Mouse (Mus musculus): ENCODE measurements at regions not wholly inside any gene's neighbourhood (a gene's known extent, or its start where the extent isn't known, plus 50 kb on each side); places are given as distances from the start of the nearest gene placed in this dataset.

DNA sequence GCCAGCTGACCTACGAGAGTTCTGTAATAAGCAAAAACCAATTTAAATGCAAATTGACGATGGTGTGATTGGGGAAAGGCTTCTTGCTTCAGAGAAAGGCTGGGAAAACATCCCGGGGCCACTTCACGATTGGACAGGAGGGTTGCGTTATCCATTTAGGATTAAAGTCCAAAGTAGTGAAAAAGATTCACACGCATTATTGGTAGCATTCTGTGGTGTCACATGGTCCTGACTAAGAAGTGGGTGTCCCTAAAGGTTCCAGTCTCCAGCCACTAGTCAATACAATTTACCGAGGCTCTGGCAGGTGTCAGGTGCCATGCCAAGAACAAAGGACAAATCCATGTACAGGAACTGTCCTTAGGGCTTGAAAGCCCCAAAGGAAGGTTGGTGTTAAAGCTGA lies 86.9 kb upstream of the Cpeb4 start:
- Histone ChIP-seq H3K27me3 (ENCODE audit: control insufficient read depth, insufficient read depth, insufficient read length) (no peaks in the 10 kb centered on the region), H3K4me2 (ENCODE audit: low read depth) (no peak overlapping the region), H3K4me3 (no peak overlapping the region), H3ac (ENCODE audit: control insufficient read depth, insufficient read length) (no peak overlapping the region), H3K36me3 (ENCODE audit: control insufficient read depth, insufficient read depth) (no peaks in the 10 kb centered on the region), H3K79me2 (ENCODE audit: control insufficient read depth, insufficient read depth) (no peaks in the 10 kb centered on the region)
- no peak for TF ChIP-seq TCF3 (IDR thresholded peaks at IDR 0.05; ENCODE audit: insufficient read length, low read depth)
- no peak for TF ChIP-seq TCF12 (IDR thresholded peaks at IDR 0.05; ENCODE audit: insufficient read depth, poor library complexity, severe bottlenecking)
- TF ChIP-seq POLR2A (IDR thresholded peaks at IDR 0.05; ENCODE audit: insufficient read length, low read depth) = no peak
- no peak for TF ChIP-seq E2F4 (IDR thresholded peaks at IDR 0.05; ENCODE audit: insufficient read depth)
- TF ChIP-seq MYOG (IDR thresholded peaks at IDR 0.05; ENCODE audit: control insufficient read depth in 1 of 3, insufficient read depth in 1 of 3, insufficient read length in 2 of 3, low read depth in 2 of 3) = no peak
- no peak for TF ChIP-seq CEBPB (IDR thresholded peaks at IDR 0.05; ENCODE audit: insufficient read depth, poor library complexity, severe bottlenecking)
- TF ChIP-seq REST (IDR thresholded peaks at IDR 0.05; ENCODE audit: insufficient read depth, insufficient read length) = no peak
- no peak for TF ChIP-seq MYOD1 (IDR thresholded peaks at IDR 0.05; ENCODE audit: control insufficient read depth in 1 of 3, insufficient read length in 2 of 3, low read depth in 2 of 3)
- TF ChIP-seq USF1 (IDR thresholded peaks at IDR 0.05; ENCODE audit: low read depth) = no peak
- no peak for TF ChIP-seq POLR2AphosphoS2 (IDR thresholded peaks at IDR 0.05; ENCODE audit: insufficient read length, low read depth)
- TF ChIP-seq MAX (IDR thresholded peaks at IDR 0.05; ENCODE audit: low read depth) = no peak
- no peak for TF ChIP-seq SRF (IDR thresholded peaks at IDR 0.05; ENCODE audit: control insufficient read depth, insufficient read length, low read depth)

DNA sequence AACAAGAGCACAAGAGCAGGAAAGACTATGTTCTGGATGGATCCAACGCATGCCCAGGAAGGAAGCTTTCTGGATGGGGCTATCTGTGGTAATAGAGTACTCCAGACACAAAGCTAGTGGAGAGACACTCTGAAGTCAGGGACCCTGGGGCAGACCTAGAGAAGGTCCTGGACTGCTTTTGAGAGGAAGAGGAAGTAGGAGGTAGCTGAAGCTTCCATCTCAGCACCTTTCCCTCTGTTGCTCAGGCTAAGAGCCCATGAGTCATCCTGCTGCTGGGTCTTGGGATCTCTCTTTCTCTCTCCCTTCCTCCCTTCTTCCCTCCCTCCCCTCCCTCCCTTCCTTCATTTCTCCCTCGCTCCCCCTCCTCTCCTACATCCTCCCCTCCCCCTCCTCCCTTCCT lies 84.6 kb upstream of the Cpeb4 start:
- no peaks in the 10 kb centered on the region for H3K36me3 ChIP-seq (ENCODE audit: control insufficient read depth, insufficient read depth)
- no peak for TF ChIP-seq MAX (IDR thresholded peaks at IDR 0.05; ENCODE audit: low read depth)
- no peak for TF ChIP-seq SRF (IDR thresholded peaks at IDR 0.05; ENCODE audit: control insufficient read depth, insufficient read length, low read depth)
- TF ChIP-seq E2F4 (IDR thresholded peaks at IDR 0.05; ENCODE audit: insufficient read depth) = no peak
- TF ChIP-seq CEBPB (IDR thresholded peaks at IDR 0.05; ENCODE audit: insufficient read depth, poor library complexity, severe bottlenecking) = no peak
- no peak for TF ChIP-seq MYOG (IDR thresholded peaks at IDR 0.05; ENCODE audit: control insufficient read depth in 1 of 3, insufficient read depth in 1 of 3, insufficient read length in 2 of 3, low read depth in 2 of 3)

DNA sequence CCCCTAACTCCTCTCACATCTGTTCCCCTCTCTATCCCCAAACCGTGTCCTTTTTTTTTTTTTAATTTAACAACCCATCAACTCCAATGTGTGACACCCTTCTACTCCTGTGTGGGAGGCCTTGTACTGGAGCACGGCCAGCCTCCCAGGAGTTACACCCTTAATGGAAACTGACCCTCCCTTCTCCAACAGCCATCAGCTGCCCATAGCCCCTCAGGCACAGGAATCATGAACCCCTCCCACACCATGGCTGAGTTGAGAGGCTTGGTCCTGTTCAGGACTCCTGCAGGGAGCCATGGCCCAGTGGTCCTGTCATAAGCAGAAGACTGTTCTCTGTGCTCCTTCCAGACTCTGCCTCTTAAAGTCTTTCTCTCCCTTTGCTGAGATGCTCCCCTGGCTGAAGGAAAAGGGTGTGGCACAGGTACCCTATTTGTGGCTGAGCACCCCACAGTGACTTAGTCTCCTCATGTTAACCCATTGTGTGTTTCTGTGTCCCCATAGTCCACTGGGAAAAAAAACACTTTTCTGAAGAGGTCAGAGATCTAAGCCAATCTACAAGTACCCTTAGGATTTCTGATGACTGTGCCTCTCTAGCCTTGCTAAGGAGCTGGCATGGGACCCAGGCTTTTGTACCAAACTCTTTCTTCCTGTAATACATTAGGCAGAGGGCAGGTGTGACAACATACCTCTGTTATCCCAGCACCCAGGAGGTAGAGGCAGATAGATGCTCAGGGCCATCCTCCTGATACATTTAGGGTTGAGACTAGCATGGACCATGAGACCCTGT lies 83.9 kb upstream of the Cpeb4 start:
- TF ChIP-seq TCF3 (IDR thresholded peaks at IDR 0.05; ENCODE audit: insufficient read length, low read depth) (no peak), MYOG (IDR thresholded peaks at IDR 0.05; ENCODE audit: control insufficient read depth in 1 of 3, insufficient read depth in 1 of 3, insufficient read length in 2 of 3, low read depth in 2 of 3) (no peak), MYOD1 (IDR thresholded peaks at IDR 0.05; ENCODE audit: control insufficient read depth in 1 of 3, insufficient read length in 2 of 3, low read depth in 2 of 3) (no peak), TCF12 (IDR thresholded peaks at IDR 0.05; ENCODE audit: insufficient read depth, poor library complexity, severe bottlenecking) (no peak), E2F4 (IDR thresholded peaks at IDR 0.05; ENCODE audit: insufficient read depth) (no peak), SRF (IDR thresholded peaks at IDR 0.05; ENCODE audit: control insufficient read depth, insufficient read length, low read depth) (no peak), POLR2A (IDR thresholded peaks at IDR 0.05; ENCODE audit: insufficient read length, low read depth) (no peak), POLR2AphosphoS2 (IDR thresholded peaks at IDR 0.05; ENCODE audit: insufficient read length, low read depth) (no peak)
- no peaks in the 10 kb centered on the region for H3K79me2 ChIP-seq (ENCODE audit: control insufficient read depth, insufficient read depth)
- H3K4me2 ChIP-seq (ENCODE audit: low read depth) = no peak overlapping the region
- no peaks in the 10 kb centered on the region for H3K36me3 ChIP-seq (ENCODE audit: control insufficient read depth, insufficient read depth)
- H3K27me3 ChIP-seq (ENCODE audit: control insufficient read depth, insufficient read depth, insufficient read length) = no peaks in the 10 kb centered on the region
- no peak overlapping the region for H3ac ChIP-seq (ENCODE audit: control insufficient read depth, insufficient read length)
- H3K4me3 ChIP-seq = no peak overlapping the region

More for the DNA sequence above, 84.6 kb upstream of the Cpeb4 start:
- Histone ChIP-seq H3ac (ENCODE audit: control insufficient read depth, insufficient read length) (no peak overlapping the region), H3K27me3 (ENCODE audit: control insufficient read depth, insufficient read depth, insufficient read length) (no peaks in the 10 kb centered on the region), H3K4me2 (ENCODE audit: low read depth) (no peak overlapping the region), H3K79me2 (ENCODE audit: control insufficient read depth, insufficient read depth) (no peaks in the 10 kb centered on the region), H3K4me3 (no peak overlapping the region)

DNA sequence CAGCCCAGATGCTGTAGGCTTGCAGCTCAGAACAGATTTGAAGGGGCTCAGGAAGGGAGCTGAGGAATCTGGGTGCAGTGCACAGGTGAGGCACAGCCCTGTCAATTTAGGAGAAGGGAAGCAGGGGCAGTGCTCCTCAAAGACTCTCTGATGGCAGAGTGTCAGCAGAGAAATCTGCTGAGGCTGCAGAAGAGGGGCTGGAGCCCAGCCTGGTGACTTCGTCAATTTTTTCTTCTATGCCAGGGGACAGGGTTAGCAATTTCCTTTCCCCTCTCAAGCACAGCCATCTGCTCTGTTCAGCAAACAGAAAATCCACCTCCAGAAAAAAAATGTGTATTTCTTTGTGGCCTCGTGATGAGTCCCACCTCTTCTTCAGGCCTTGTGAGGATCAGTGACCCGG lies 82.0 kb upstream of the Cpeb4 start:
- Histone ChIP-seq H3K4me2 (ENCODE audit: low read depth) (no peak overlapping the region), H3K36me3 (ENCODE audit: control insufficient read depth, insufficient read depth) (no peaks in the 10 kb centered on the region), H3K79me2 (ENCODE audit: control insufficient read depth, insufficient read depth) (no peaks in the 10 kb centered on the region), H3K27me3 (ENCODE audit: control insufficient read depth, insufficient read depth, insufficient read length) (no peaks in the 10 kb centered on the region), H3ac (ENCODE audit: control insufficient read depth, insufficient read length) (no peak overlapping the region), H3K4me3 (no peak overlapping the region)
- TF ChIP-seq REST (IDR thresholded peaks at IDR 0.05; ENCODE audit: insufficient read depth, insufficient read length) (no peak), E2F4 (IDR thresholded peaks at IDR 0.05; ENCODE audit: insufficient read depth) (no peak), POLR2A (IDR thresholded peaks at IDR 0.05; ENCODE audit: insufficient read length, low read depth) (no peak), MAX (IDR thresholded peaks at IDR 0.05; ENCODE audit: low read depth) (no peak), POLR2AphosphoS2 (IDR thresholded peaks at IDR 0.05; ENCODE audit: insufficient read length, low read depth) (no peak)

DNA sequence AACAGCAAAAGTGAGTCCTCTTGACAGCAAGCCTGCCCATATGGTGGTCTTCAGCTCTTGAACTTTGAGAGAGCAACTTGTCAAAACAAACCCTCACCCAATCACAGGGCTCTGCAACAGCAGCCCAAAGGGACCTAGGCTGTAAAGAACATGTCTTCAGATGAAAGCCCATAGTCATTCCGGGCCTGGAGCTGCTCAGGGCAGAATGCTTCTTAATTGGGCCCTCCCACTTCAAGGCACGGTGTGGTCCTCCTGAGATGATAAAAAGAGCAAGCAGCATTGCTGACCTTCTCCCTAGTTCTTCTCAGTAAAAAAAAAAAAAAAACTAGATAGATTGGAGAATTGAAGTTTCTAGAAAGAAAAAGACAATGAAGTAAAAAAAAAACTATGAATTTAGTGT lies 80.7 kb upstream of the Cpeb4 start:
- H3K4me3 ChIP-seq = no peak overlapping the region
- no peaks in the 10 kb centered on the region for H3K36me3 ChIP-seq (ENCODE audit: control insufficient read depth, insufficient read depth)
- no peak overlapping the region for H3K4me2 ChIP-seq (ENCODE audit: low read depth)

More for the DNA sequence above, 80.7 kb upstream of the Cpeb4 start:
- H3K79me2 ChIP-seq (ENCODE audit: control insufficient read depth, insufficient read depth) = no peaks in the 10 kb centered on the region
- no peaks in the 10 kb centered on the region for H3K27me3 ChIP-seq (ENCODE audit: control insufficient read depth, insufficient read depth, insufficient read length)
- no peak overlapping the region for H3ac ChIP-seq (ENCODE audit: control insufficient read depth, insufficient read length)
- TF ChIP-seq TCF12 (IDR thresholded peaks at IDR 0.05; ENCODE audit: insufficient read depth, poor library complexity, severe bottlenecking) (no peak), E2F4 (IDR thresholded peaks at IDR 0.05; ENCODE audit: insufficient read depth) (no peak)

Measured in myocyte (in vitro differentiated cells).